Mouse (Mus musculus): ENCODE measurements around the gene Med27.

Med27 gene

DNA sequence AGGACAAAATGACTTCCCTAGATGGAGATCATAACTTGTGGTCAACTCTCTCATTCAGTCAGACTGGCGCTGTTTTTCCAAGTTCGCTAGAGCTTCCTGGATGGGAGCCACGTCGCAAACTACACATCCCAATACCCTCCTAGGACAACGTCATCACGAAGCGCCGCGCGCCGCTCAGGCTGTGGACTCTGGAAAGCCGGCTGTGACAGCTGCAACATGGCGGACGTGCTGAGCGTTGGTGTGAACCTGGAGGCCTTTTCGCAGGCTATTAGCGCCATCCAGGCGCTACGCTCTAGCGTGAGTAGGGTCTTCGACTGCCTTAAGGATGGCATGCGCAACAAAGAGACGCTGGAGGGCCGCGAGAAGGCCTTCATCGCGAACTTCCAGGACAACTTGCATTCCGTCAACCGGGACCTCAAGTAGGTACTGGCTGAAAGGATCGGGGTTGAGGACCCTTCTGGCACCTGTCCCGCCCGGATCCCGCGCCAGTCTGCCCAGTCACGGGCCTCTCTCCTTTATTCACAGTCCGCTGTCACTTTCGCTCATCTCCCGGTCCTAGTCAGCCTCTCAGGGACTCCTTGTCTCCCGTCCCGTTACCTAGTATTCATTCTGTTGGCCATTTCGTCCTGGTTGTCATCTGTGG is at the start of gene Med27:
TSS of gene Med27 (plus strand) at position 191 of the 643 bp plus-strand sequence.
- peak; percentile 58 for DNase-seq (ENCODE audit: extremely low read depth, low read depth, low spot score)

DNA sequence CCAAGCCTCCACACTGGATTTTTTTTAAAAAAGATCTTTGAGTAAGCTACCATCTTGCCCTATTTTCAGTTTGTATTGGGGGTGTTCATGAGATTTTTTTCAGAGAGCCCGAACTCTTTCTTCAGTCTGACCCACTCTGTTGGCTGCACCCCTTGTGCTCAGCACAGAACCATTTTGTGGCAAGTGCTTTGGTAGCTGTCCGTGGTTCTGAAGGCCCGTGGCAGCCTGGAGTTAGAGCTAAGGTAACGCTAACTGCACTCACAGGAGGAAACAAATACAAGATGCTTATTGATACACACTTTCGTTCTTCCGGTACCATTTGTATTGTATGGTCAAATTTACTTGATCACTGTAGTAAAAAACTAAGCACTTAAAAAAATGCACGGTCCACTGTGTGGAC is 36.7 kb upstream of the Med27 start:
- no peak for DNase-seq (ENCODE audit: extremely low read depth, low read depth, low spot score)

DNA sequence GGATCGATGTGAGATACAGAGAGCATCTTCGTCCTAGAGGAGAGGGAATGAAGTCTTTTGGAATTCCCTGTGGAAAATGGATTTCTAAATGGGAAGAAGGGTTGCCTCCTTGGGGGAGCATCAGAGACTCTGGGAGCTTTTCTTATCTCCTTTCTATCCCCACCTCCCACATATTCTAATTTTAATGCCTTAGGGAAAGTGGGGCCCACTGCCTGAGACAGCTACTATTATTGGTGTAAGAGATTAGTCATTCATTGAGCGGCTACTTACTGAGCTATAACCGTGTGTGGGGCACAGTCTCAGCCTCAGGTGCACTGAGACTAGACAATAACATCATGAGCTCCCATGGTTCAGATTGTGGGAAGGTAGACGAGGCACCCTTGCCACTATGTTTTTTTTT is 34.6 kb upstream of the Med27 start:
- no peak for DNase-seq (ENCODE audit: extremely low read depth, low read depth, low spot score)

DNA sequence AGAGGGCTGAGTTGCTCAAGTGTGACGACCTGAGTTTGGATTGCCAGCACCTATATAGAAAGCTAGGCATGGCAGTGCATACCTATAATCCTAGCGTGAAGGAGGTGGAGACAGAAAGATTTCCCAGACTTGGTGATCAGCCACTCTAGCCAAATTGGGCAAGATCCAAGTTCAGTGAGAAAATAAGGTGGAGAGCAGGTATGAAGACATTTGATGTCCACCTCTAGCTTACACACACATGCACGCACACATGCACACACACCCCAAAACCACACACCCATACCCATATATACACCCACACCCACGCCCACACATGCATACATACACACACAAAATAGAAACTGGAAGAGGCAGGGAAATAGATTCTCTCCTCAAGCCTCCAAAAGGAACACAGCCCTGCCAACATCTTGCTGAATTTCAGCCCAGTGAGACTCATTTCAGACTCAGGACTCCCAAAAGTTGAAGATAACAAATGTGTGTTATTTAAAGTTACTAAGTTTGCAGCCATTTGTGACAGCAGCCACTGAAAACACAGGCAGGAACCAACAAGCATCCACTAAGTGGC is 28.6 kb upstream of the Med27 start:
- no peak for DNase-seq (ENCODE audit: extremely low read depth, low read depth, low spot score)

DNA sequence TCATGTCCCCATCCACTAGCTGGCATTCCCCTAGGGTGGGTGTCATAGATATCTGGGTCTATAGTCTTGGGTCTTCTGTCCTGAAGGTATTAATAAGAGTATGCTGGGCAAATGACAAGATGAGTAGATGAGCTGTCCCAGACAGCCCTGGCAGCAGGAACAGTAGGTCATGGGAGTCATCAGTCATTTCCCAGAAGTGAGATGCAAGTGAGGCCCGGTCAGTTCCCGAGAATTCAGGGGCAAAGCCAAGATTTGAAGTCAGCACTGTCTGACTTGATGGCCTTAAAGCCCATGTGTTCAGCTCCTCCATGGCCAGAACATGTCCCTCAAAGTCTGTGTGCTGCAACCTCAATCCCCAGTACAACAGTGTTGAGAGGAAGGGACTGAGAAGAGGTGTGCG is 28.0 kb upstream of the Med27 start:
- DNase-seq (ENCODE audit: extremely low read depth, low read depth, low spot score), result no peak

DNA sequence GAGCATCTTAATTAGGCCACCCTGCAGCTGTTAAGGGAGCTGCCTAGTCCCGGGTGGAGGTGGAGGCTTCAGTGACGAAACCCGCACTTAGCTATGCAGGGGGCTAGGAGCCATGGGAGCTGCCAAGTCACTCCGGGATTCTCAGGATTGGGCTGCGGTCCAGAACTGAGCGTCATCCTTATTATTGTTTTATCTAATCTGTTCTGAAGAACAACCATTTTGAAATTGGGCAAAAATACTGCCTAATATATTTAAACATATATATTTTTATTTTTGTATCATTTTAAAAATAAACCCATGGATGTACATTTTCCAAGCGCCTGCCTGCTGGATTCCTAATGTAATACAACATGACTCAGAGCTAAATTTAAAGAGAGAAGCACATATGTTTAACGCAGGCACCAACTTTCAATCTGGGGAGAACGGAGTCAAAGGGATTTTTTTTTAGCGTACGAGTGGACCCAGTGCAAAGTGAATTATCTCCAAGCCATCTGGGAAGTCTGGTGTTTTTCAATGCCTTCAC is 26.3 kb upstream of the Med27 start:
- DNase-seq (ENCODE audit: extremely low read depth, low read depth, low spot score), result no peak

DNA sequence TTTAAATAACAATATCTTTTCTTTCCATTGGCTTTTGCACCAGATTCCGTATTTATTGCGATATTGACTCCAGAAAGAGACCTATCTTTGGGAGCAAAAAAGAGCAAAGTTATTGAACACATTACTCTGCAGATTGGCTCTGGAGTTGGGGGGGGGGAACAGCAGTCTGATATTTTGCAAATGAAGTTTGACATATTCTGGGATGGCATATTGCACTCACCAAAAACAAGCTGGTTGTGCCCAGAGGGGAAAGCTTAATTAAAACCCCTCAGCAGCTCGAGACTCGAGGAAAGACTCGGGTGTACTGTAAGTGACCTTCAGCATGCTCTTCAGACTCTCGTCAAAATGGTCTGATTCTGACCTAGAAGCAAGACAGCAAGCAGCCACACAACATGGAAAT is 25.8 kb upstream of the Med27 start:
- DNase-seq (ENCODE audit: extremely low read depth, low read depth, low spot score), result no peak

DNA sequence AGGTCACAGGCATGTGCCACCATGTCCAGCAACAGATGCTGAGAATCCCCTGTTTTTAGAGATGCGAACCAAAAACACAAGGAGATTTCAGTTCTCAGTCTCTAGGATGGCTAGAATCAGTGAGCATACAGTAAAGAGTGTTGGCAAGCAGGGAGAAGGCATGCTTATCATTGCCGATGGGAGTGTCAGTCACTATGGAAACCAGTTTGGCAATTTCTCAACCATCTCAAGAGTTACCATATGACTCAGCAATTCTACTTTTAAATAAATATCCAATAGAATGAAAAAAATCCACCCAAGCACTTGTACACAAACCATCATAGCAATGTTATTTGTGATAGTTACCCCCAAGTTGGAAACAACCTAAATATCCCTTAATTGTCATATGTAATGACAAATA is 22.2 kb upstream of the Med27 start:
- DNase-seq (ENCODE audit: extremely low read depth, low read depth, low spot score), result no peak

DNA sequence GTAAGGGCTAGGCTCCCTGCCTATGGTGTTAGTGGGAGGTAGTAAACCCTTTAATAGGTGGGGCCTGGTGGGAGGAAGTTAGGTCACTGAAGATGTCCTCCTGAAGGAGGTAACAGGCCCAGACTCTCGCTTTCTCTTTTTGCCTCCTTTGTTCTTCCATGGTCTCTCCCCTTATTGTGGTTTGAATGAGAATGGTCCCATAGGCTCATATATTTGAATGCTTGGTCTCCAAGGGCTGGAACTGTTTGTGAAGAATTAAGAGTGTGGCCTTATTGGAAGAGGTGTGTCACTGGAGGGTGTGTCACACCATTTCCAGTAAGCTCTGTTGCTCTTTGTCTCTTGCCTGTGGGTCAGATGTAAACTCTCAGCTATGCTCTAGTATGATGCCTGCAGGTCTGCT is 16.1 kb upstream of the Med27 start:
- no peak for DNase-seq (ENCODE audit: extremely low read depth, low read depth, low spot score)

DNA sequence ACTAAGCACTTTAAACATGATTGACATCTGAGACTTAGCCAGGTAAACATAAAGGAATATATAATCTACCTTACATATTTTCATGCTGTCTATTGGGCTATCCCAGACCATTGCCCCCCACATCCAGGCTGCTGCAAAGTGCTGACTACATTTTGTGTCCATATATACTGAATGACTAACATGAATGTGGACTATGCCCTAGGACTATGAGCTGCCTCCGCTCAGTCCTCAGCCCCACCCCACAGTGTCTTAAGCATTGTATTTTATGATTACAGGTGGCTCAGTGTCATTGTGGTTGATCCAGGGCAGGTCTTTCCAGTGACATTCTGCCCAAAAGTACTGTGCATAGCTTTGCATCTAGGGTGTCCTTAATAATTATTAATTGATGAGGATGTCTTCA is 8.2 kb upstream of the Med27 start:
- no peak for DNase-seq (ENCODE audit: extremely low read depth, low read depth, low spot score)

DNA sequence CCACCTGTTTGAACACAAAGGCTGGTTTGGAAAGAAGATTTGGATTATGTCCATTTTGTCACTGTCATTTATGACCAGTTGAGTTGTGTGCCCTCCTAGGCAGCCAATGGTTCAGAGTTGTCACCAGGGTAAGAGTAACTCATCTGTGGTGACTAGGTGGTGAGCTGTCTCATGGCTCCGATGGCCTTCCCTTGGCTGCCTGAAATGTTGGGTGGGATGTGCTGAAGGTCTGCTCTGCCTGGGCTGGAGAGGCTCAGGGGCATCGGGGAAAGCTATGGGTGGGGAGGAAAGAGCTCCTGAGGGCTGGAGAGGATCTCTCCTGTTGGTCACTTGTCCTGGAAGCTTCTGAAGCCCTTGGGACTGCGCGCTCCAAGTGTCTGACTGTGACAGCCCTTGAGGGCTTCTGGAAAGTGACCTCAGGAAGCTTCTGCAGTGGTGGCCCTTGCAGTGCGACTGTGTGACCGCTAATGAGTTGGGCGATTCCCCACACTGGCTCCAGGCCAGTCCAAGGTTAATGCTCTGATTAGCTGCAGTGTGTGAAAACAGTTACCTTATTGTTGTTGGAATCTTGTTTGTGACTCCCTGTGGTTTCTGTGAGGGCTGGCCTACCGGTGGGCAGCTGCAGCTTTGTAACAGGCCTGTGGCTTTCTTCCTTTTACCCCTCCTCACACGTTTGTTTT is 12.2 kb downstream of the Med27 start:
- no peak for DNase-seq (ENCODE audit: extremely low read depth, low read depth, low spot score)

DNA sequence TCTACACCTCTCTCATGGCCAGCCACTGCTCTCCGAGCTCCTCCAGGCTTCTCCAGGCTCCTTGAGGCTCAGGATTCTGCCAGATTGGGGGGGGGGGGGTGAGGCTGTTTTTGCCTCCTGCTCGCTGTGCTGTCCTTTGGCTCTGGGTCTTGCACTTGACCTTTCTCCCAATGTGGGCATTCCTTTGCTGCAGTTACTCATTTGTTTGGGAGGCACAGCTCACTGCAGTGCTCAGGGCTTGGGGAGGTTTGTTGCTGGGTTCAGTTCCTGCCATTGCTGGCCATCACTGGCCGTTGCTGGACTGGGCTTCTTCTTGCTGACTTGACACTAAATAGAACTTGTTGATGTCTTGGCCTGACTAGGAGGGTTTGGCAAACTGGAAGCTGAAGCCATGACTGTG is 14.3 kb downstream of the Med27 start:
- DNase-seq (ENCODE audit: extremely low read depth, low read depth, low spot score), result no peak

DNA sequence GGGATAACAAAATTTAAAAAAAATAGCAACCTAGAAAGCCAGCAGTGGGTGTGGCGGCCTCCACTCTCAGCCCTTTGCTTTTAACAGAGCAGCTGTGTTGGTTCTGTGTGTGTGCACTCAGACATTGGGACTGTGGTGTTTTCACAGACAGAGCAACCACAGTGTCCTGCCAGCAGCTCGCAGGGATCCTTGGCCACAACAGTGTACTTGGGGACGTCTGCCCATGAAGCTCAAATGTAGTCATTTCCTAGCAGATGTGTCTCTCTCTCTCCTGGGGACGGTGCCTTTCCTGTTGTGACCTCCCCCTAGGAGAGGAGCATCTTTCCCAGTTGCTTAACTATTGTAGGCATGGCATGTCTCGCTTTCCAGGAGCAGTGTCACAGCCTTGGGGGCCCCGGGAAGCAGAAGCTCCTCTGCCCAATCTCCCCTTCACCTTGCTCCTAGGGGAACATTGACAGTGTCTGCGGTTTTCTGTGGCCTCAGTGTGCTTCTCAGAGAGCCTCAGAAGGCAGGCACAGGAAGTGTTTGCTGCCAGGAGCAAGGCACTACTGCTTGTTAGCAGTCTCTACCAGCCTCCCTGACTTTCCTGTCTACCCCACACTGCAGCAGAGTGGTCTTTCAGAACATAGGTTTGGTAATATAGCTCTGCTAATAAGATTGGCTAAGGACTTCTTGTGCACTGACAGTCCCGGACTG is 18.5 kb downstream of the Med27 start:
- DNase-seq (ENCODE audit: extremely low read depth, low read depth, low spot score), result no peak

DNA sequence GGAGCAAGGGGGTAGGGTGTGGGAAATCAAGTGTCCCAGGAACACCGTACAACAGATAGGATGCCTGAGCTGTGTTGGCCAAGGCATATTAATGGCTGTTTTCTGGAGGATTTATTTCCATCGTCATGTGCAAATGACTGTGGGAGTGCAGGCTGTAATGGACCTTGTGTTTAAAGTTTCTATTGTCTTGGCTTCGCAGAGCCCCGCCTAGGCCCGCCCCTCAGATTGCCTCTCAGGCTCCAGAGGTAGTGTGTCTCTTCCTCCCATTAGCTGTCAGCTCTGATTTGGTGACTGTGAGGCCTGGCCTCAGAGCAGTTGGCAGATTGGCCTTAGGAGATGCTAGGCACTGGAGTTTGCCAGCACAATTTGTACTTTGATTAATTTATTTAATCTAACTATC is 22.1 kb downstream of the Med27 start:
- DNase-seq (ENCODE audit: extremely low read depth, low read depth, low spot score), result no peak

DNA sequence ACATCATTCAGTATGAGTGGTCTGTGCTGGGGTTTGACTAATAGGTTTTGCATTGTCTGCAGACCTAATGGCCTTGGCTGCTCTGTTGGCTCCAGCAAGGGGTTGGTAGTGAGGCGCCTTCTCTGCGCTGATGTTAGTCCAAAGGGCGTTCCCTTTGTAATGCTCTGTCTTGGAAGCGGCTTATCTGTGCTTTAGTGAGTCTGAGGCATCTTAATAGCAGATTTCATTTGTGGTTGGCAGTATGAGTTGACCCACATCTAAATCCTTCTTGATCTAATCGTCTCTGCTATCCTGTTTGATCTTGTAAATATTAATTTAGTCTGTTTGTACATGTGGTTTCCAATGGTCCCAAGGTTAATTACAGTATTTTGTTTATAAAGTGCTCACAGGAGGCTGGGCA is 25.6 kb downstream of the Med27 start:
- no peak for DNase-seq (ENCODE audit: extremely low read depth, low read depth, low spot score)

DNA sequence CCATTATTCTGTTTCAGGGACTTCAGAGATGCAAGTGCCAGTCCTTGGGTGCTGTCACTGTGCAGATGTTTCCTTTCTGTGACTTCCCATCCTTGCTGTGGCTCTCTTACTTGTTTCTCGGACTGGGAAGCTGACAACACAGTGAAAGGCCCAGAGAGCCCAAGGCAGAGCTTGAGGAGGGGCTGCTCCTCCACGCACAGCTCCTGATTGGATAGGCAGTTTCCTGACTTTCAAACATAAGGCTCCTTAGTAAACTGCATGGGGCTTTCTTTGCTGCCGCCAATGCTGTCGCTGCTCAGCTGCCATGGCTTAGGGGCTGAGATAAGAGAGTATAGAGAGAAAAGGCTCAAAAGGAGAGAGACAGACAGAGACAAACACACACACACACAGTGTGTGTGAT is 35.1 kb downstream of the Med27 start:
- no peak for DNase-seq (ENCODE audit: extremely low read depth, low read depth, low spot score)

DNA sequence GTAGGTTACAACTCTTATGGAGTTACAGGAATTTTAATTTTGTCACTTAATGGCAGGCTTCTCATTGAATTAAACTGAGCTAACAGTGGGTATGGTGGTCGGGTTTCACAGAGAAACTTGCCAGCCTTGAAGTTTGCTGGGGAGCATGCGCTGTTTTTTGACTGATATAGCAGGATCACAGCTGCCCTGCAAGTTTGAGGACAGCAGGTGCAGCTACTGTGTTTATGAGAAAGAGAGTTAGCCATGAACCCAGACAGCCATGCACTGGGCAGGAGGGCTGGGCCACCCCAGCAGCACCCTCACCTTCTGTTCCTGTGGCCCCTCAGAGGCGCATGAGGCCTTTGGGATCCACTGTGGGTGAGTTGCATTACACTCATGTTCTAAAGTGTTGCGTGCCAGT is 36.0 kb downstream of the Med27 start:
- no peak for DNase-seq (ENCODE audit: extremely low read depth, low read depth, low spot score)

DNA sequence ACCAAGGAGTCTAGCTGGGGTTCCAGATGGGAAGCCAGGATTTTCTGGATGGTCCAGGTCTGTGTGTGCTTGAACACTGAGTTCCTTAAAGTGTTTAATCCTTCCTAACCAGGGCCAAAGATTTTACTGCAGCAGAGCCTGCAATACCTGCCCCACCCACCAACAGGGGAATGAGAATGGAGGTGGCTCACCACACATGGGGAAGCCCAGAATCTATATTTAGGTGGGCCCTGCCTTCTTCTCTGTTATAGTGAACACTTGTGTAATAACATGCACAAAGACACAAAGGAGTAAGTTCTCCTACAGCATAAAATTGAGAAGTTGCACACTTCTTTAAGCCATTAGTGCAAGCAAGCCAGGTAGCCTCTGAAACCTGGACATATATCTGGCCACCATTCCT is 36.5 kb downstream of the Med27 start:
- no peak for DNase-seq (ENCODE audit: extremely low read depth, low read depth, low spot score)

DNA sequence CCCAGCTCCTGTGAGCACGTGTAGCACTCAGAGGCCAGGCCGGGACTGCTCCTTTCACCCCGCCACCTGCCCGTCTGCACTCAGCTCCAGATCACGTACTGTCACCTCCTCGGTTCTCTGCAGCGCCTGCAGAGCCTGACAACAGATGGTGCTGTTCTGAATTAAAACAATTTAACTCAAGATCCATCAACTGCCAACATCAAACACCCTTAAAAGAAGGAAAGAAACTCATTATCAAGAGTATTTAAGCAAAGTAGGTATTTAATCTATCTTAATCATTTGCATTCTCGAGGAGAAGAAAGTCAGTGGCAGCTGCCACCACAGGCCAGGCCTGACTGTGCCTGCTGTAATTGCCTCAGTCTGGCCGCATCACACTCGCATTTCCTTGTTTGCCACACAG is 38.8 kb downstream of the Med27 start:
- DNase-seq (ENCODE audit: extremely low read depth, low read depth, low spot score), result no peak

DNA sequence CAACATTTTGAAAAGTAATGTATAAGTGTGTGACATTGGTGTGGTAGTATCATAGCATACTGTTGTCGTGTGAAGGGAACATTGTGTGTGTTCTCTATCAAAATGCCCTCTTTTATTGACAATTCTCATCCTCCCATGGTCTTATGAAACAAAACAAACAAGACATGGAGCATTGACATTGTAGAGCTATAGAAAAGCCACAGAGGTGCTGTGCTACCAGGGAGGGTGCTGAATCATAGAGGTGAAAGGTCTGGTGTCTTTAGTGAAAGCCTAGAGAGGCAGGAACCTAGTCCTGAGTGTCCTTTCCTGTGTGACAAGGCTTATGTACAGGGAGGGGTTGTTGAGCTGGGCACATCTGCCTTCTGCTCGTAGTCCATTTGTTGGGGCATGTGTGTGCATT is 40.6 kb downstream of the Med27 start:
- DNase-seq (ENCODE audit: extremely low read depth, low read depth, low spot score), result no peak

DNA sequence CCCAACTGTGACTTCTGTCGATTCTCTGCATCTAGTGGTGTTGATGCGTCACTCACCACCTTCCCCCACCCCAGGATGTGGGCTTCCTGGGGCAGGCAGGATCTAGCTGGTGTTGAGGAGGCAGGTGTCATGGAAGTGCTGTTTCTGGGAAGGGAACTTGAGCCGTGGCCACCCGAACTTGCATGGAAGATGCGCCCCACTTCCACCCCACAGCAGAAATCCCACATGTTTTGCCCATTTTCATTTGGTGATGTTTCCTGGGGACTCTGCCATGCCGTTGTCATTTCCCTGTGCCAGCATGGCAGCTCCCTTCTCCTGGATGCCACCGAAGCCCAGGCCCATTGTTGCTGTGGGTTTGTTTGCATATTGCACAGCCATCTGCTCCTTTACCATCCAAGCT is 42.3 kb downstream of the Med27 start:
- no peak for DNase-seq (ENCODE audit: extremely low read depth, low read depth, low spot score)

DNA sequence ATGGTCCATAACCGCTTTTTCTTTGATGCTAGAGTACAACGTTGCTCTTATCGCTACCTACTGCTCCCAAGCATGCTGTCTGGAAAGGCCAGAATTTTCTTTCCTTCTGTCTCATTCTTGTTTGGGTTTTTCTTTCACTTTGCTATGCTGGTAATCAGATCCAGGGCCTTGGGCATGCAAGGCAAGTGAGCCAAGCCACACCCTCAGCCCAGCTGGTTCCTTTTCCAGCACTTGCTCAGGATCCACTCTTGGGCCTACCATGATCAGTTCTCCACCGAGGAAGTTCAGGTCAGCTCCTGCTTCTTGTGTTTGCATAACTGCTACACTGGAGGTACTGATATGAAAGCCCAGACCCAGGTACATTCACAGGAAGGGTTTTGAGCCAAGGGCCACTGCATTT is 44.5 kb downstream of the Med27 start:
- no peak for DNase-seq (ENCODE audit: extremely low read depth, low read depth, low spot score)
